Comparison of ENCODE assay signal across 22 mouse cellular contexts in genomic region chr10:85645346-85645745, GRCm38 (mm10).
"Had no signal": no experiment of that assay in that cellular context is flagged by ENCODE, and none has a peak within 500 bp of the region (broad histone marks: within the 10 kb centered on the region; RNA-seq: fewer than 3 reads in every experiment).

No protein-coding gene starts in this region.

- H3K9me3 ChIP-seq: lung, embryonic 15.5 days; midbrain, embryonic 13.5 days; midbrain, embryonic 15.5 days; neural tube, embryonic 13.5 days; neural tube, embryonic 15.5 days had no signal

- H3K9ac ChIP-seq: liver, postnatal 0 days; lung, embryonic 15.5 days; midbrain, embryonic 13.5 days; midbrain, embryonic 15.5 days; neural tube, embryonic 13.5 days; neural tube, embryonic 15.5 days had no signal

- DNase-seq: liver, postnatal 0 days; lung, adult 2 months; lung, postnatal 14 days; lung, postnatal 36 days; retina, postnatal 1 day; right cerebral cortex, adult 18-20 months; right cerebral cortex, postnatal 25 days; right cerebral cortex, postnatal 4 days; spleen, adult 18-20 months; thymus, adult 18-20 months; thymus, postnatal 25 days; thymus, postnatal 4 days had no signal

- H3K4me1 ChIP-seq: lung, embryonic 15.5 days; megakaryocyte, embryonic 14.5 days; midbrain, embryonic 13.5 days; neural tube, embryonic 13.5 days had no signal

- H3K4me2 ChIP-seq: lung, embryonic 15.5 days; midbrain, embryonic 11.5 days; midbrain, embryonic 13.5 days; midbrain, embryonic 15.5 days; neural tube, embryonic 13.5 days; neural tube, embryonic 15.5 days had no signal

- ATAC-seq: liver, postnatal 0 days; lung, postnatal 0 days; midbrain, embryonic 13.5 days; midbrain, embryonic 15.5 days had no signal

- H3K27ac ChIP-seq: lung, embryonic 15.5 days; macrophage; midbrain, embryonic 13.5 days; midbrain, embryonic 15.5 days; neural tube, embryonic 13.5 days; neural tube, embryonic 15.5 days had no signal

- H3K27me3 ChIP-seq: midbrain, embryonic 13.5 days; midbrain, embryonic 15.5 days; neural tube, embryonic 13.5 days; neural tube, embryonic 15.5 days had no signal

- H3K4me3 ChIP-seq: lung, embryonic 15.5 days; megakaryocyte, embryonic 14.5 days; midbrain, embryonic 13.5 days; midbrain, embryonic 15.5 days; myocyte; neural tube, embryonic 13.5 days; neural tube, embryonic 15.5 days had no signal

- H3K36me3 ChIP-seq: lung, embryonic 15.5 days; midbrain, embryonic 15.5 days; neural tube, embryonic 13.5 days had no signal
